Mouse (Mus musculus) right cerebral cortex, postnatal 10 days (tissue): ENCODE results near the gene Nsf.

Experiments used
- DNase-seq, 2 experiments: peaks; one replicate each; pipeline ENCODE4 v3.0.0; 2021; ENCODE audit warnings: low spot score in 2 of 2

Gene Nsf

GRCm38 (mm10) chr11:103941351-103941750 is 12.5 kb downstream of the Nsf start:
- DNase-seq = no peak

GRCm38 (mm10) chr11:103940887-103941286 is 13.0 kb downstream of the Nsf start:
- no peak for DNase-seq

GRCm38 (mm10) chr11:103937976-103938728 is 15.7 kb downstream of the Nsf start:
- DNase-seq = no peak

- peak in 1 of 2 experiments; percentile 50 for DNase-seq
Measured at GRCm38 (mm10) chr11:103937451-103937850, 16.4 kb downstream of the Nsf start.

GRCm38 (mm10) chr11:103935717-103936116 is 18.1 kb downstream of the Nsf start:
- no peak for DNase-seq

DNA sequence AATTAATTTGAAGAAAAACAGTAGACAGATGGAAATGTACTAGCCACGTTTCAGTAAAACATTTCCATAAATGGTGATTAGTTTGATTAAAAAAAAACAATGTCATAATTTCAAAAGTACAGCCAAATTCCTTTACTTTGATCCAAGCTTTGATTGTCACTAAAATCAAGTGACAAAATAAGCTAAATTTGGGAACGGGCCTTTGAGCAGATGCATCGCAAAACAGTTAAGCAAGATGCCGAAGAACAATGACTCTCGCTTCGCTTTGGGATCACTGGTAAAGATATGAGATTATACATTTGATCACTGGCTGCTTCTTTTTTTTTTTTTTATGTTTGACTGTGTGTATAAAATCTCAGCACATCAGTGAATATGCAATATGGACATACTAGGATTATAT is 20.0 kb downstream of the Nsf start:
- DNase-seq = no peak

DNA sequence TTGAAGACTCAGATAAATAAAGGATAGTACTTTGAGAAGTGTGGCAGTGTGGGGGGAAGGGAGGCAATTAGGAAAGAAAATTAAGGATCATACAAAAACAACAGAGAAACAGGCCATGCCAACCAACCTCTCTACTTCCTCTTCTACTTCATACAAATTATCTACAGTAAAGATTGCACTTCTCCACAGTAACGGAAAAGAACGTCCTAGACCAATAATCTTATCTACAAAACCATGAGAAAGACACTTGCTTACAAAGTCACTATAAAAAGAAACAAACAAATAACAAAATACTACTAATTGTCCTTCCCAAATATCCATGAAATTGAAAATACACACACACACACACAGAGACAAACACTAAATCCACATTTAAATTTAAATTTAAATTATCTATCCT is 29.9 kb downstream of the Nsf start:
- DNase-seq = no peak

DNA sequence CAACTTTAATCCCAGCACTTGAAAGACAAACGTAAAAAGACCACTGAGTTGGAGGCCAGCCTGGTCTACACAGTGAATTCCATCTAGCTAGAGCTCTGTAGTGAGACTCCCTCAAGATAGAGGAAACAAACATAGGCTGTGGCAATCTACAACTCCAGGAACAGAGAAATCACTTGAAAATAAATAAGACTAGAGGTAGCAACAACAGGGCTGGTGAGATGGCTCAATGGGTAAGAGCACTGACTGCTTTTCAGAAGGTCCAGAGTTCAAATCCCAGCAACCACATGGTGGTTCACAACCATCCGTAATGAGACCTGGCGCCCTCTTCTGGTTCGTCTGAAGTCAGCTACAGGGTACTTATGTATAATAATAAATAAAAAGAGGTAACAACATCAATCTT is 30.6 kb downstream of the Nsf start:
- no peak for DNase-seq

GRCm38 (mm10) chr11:103922812-103923211 is 31.0 kb downstream of the Nsf start:
- DNase-seq = no peak

- DNase-seq = no peak
Measured at GRCm38 (mm10) chr11:103920665-103921064, 33.2 kb downstream of the Nsf start.

GRCm38 (mm10) chr11:103916807-103917206 is 37.0 kb downstream of the Nsf start:
- no peak for DNase-seq

DNA sequence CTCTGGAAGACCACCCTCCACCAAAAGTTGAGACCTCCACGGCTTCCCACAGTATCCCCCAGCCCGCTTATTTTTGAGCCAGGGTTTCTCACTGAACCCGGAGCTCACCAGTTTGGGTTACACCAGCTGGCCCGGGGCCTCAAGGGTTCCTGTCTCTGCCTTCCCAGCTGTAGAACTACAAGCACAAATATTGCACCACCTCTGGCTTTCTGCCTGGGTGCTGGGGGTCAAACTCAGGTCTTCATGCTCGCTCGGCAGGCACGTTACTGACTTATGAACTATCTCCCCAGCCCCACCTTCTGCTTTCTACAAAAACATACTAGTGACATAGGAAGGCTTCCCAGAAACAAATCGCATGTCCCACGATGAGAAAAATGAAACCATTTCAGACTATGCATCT is 38.2 kb downstream of the Nsf start:
- DNase-seq = no peak

GRCm38 (mm10) chr11:103910993-103911585 is 42.8 kb downstream of the Nsf start:
- no peak for DNase-seq

DNA sequence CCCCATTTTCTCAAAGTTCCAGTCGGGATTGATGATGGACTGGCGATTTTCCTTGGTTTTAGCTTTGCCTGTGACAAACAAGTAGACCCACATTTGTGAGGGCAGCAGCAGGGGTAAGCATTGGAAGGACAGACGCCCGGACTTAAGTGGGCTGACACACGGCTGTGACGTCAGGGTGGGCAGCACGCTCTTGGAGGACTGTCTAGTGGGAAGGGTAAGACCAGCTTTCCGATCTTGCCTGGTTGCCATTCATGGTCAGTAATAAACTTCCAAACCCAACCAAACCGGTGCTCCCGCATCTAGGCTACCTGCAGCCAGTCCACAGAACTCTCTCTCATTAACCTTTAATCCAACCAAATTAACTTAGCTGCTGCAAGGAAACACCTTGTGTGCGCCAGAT is 43.3 kb downstream of the Nsf start:
- DNase-seq = no peak

DNA sequence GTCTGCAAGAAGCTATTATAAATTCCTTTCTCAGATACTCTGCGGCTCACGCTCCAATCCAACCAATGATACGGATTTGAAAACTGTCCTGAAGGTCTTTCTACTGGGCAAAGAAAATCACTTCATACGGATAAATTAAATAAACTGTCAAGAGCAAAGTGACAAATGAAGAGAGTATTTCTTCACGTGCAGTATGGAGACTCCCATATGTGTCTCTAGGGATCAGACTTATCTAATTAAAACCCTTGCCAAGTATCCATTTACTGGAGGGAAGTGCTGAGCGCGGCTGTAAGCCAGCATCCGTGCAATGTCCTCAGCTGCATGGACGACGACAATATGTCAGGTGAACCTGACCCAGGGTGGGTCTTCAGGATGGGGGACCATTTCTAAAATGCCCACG is 44.0 kb downstream of the Nsf start:
- DNase-seq = no peak

- DNase-seq = no peak
Measured at GRCm38 (mm10) chr11:103909396-103909795, 44.5 kb downstream of the Nsf start.

- DNase-seq = no peak
Measured at GRCm38 (mm10) chr11:103906051-103906719, 47.7 kb downstream of the Nsf start.

- no peak for DNase-seq
Measured at GRCm38 (mm10) chr11:103905506-103905905, 48.4 kb downstream of the Nsf start.

DNA sequence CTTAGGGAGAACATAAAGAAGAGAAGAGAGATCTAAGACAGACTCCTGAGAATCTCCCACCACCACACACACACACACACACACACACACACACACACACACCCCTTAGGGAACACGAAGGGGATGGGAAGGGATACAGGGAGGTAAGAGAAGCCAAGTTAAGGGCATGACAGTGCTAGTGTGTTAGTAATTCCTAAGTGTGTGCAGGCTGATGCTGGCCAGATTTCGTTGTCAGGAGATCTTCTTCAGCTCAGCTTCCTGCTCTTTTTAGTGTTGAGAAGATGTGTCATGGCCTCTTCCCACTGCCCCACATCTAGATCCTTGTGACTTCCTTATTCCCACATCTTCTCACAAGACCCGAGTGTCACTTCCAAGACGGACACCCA is 52.3 kb downstream of the Nsf start:
- DNase-seq = no peak

DNA sequence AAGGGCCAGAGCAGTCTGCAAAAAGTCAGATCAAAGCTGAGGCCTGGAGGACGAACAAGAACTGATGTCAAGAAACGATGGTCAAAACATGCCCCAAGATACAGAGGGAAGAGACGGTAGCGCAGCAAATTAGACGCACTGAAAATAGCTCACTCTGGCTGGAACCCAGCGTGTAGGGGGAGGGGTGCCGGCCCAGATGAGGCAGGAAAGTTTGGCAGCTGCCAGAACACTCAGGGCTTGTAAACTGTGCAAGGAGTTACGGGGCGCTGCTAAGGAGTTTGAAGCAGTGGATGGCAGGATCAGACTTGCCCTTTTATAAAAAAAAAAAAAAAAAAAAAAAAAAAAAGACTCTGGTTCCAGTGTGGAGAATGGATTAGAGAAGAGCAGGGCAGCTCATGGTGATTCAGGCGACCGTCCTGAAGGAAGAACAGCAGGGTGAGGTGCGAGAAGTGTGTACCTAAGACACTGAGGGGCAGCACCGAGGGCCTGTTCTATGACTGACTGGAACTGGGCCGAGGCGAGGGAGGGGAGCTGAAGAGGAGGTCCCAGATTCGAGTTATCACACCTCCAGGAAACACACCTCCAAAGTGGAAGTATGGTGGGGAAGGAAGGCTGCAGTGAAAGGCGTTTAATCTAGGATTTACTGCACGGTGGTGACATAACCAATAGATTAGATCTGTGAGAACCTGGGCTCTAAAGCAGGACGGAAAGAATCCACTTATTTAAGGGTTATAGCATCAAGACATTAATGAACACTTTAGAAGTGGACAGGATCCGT is 52.9 kb downstream of the Nsf start:
- peak; percentile 45 to 51 for DNase-seq

DNA sequence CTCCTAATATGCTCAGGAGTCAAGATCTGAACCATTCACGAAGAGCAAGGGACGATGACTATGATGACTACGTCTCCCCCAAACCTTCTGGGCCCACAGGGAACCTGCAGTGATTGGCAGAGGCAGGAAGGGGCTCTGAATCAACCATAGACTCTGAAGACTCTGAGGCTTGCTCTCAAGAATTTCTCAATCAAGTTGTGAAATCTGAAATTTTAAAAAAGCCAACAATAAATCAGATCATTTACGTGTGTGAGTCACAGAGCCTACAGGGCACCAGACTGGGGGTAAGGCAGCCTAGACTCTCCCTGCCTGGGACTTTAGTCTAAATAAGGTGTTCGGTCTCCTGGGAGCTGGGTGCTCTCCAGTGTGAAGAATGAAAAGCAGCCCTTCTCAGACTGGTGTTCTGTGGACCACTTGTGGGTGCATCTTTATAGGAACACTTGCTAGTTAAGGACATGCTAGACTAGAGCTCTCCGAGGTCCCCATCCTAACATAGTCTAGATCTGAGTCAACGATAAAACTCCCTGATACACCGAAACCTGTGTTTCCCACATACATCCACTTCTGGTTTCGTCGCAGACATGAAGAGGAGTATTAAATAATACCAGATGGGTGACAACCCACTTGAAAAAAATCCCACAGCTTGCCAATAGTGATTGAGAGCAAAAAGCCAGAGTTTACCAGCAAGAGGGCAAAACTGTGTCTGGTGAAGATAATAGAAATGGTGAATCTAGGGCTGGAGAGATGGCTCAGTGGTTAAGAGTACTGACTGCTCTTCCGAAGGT is 56.7 kb downstream of the Nsf start:
- DNase-seq = no peak

- DNase-seq = no peak
Measured at GRCm38 (mm10) chr11:103896056-103896455, 57.8 kb downstream of the Nsf start.
